In the genomic region with DNA sequence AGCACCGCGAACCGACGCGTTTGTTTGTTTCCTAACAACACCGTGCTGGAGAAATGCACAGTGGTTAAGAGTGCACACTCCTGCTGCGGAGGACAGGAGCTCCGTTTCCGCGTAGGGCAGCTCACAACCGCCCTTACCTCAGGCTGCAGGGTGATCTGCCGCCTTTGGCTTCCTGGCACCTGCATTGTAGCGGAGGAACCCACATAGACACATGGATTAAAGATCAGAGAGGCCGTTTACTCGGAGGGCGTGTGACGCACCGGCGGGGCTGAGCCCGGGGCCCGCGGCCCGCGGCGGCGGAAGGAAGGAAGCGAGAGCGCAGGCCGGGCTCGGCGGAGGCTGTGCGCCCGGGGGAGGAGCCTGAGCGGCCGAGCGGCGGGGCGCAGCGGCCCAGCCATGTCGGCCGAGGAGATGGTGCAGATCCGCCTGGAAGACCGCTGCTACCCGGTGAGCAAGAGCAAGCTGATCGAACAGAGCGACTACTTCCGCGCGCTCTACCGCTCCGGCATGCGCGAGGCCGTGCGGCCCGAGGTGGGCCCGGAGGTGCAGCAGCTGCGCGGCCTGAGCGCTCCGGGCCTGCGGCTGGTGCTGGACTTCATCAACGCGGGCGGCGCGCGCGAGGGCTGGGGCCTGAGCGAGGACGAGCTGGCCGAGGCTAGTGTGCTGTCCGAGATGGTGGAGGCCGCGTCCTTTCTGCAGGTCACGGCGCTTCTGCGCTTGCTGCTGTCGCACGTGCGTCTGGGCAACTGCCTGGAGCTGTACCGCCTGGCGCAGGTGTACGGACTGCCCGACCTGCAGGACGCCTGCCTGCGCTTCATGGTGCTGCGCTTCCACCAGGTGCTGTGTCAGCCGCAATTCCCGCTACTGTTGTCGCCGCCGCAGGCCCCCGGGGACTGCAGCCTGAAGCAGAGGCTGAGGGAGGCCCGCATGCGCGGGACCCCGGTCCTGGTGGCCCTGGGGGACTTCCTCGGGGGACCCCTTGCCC, we compare ENCODE assay signal across 8 mouse cellular contexts. TPM values are rescaled to one million over a fixed set of nuclear protein-coding genes. Genes with fewer than 3 reads are reported as not detected.
DNase-seq lines count a peak whose midpoint lies in the region; ATAC-seq and TF ChIP-seq lines count a peak whose summit lies in the region.

Gene Klhl42 (plus strand): TSS at position 244 of the 985 bp plus-strand sequence.

- peaks cover 28% of the 10 kb centered on the region for H3K27me3 ChIP-seq in forebrain, embryonic 10.5 days (ENCODE audit: poor library complexity, severe bottlenecking)
- H3K27me3 ChIP-seq in heart, embryonic 14.5 days (ENCODE audit: control insufficient read depth, insufficient read depth, low read length): no peaks in the 10 kb centered on the region
- peaks cover 22% of the 10 kb centered on the region for H3K27me3 ChIP-seq in liver, embryonic 12.5 days (replicated peaks)
- no peaks in the 10 kb centered on the region for H3K27me3 ChIP-seq in stomach, embryonic 14.5 days (ENCODE audit: control insufficient read depth, insufficient read depth, low read length)

- peak within 1 kb of the TSS; percentile 88 for H3K9ac ChIP-seq in heart, embryonic 14.5 days (ENCODE audit: low read length)
- H3K9ac ChIP-seq in liver, embryonic 12.5 days: peak within 1 kb of the TSS; percentile 77
- H3K9ac ChIP-seq in stomach, embryonic 14.5 days (replicated peaks; ENCODE audit: low read depth, low read length): peak within 1 kb of the TSS; percentile 87

- peaks cover 18% of the 10 kb centered on the region for H3K4me1 ChIP-seq in bone marrow macrophage, adult 2 months (ENCODE audit: control insufficient read depth, insufficient read depth, low read length)
- peaks cover 68% of the 10 kb centered on the region for H3K4me1 ChIP-seq in forebrain, embryonic 10.5 days
- peaks cover 11 to 21% of the 10 kb centered on the region in 2 experiments for H3K4me1 ChIP-seq in heart, embryonic 14.5 days (ENCODE audit: control insufficient read depth in 2 of 2, insufficient read depth in 2 of 2, low read length in 2 of 2)
- H3K4me1 ChIP-seq in liver, embryonic 12.5 days: peaks cover 36% of the 10 kb centered on the region
- H3K4me1 ChIP-seq in stomach, embryonic 14.5 days (ENCODE audit: control insufficient read depth, insufficient read depth, low read length): peaks cover 23% of the 10 kb centered on the region

- H3K9me3 ChIP-seq in forebrain, embryonic 10.5 days: no peaks in the 10 kb centered on the region
- H3K9me3 ChIP-seq in heart, embryonic 14.5 days (ENCODE audit: control insufficient read depth, low read length): no peaks in the 10 kb centered on the region
- H3K9me3 ChIP-seq in liver, embryonic 12.5 days (replicated peaks): no peaks in the 10 kb centered on the region
- no peaks in the 10 kb centered on the region for H3K9me3 ChIP-seq in stomach, embryonic 14.5 days (ENCODE audit: control insufficient read depth, low read depth, low read length)

- under 1% methylated on average over 99 of the region's 99 CpGs for whole genome bisulfite sequencing in forebrain, embryonic 10.5 days
- under 1% methylated on average over 93 of the region's 99 CpGs for WGBS in heart, embryonic 14.5 days
- WGBS in liver, embryonic 12.5 days (ENCODE audit: insufficient replicate concordance): under 1% methylated on average over 99 of the region's 99 CpGs
- under 1% methylated on average over 89 of the region's 99 CpGs for WGBS in stomach, embryonic 14.5 days

- H3K27ac ChIP-seq in bone marrow macrophage, adult 2 months (ENCODE audit: insufficient read depth, low read depth, low read length): peak within 1 kb of the TSS; percentile 66
- peak within 1 kb of the TSS; percentile 94 for H3K27ac ChIP-seq in forebrain, embryonic 10.5 days
- H3K27ac ChIP-seq in heart, embryonic 14.5 days (replicated peaks in 1 of 2; ENCODE audit: control insufficient read depth in 1 of 2, insufficient read depth in 1 of 2, low read depth in 2 of 2, low read length in 2 of 2): peak within 1 kb of the TSS; percentile 62 to 82
- peak within 1 kb of the TSS; percentile 73 for H3K27ac ChIP-seq in liver, embryonic 12.5 days
- peak within 1 kb of the TSS; percentile 87 for H3K27ac ChIP-seq in stomach, embryonic 14.5 days (ENCODE audit: low read length)

- H3K4me2 ChIP-seq in heart, embryonic 14.5 days (ENCODE audit: low read length): peak within 1 kb of the TSS; percentile 96
- peak within 1 kb of the TSS; percentile 86 for H3K4me2 ChIP-seq in liver, embryonic 12.5 days
- H3K4me2 ChIP-seq in stomach, embryonic 14.5 days (replicated peaks; ENCODE audit: low read depth, low read length): peak within 1 kb of the TSS; percentile 97

- TF ChIP-seq POLR2A in bone marrow macrophage, adult 2 months (IDR thresholded peaks at IDR 0.05; ENCODE audit: borderline replicate concordance, low read depth, low read length): peak; percentile 83; the same call in 1 of the 2 replicates

- DNase-seq in CD4-positive helper T cell, adult 2 months (ENCODE audit: low read depth, low spot score): peak; percentile 90
- peak; percentile 70 for DNase-seq in forebrain, embryonic 10.5 days (ENCODE audit: extremely low spot score, low spot score)
- peak; percentile 87 for DNase-seq in kidney, postnatal 14 days
- peak; percentile 47 to 67 for DNase-seq in natural killer cell, adult 2 months (ENCODE audit: low spot score in 2 of 2)

- H3K4me3 ChIP-seq in bone marrow macrophage, adult 2 months (ENCODE audit: insufficient read depth, low read length): peak within 1 kb of the TSS; percentile 86
- H3K4me3 ChIP-seq in forebrain, embryonic 10.5 days: peak within 1 kb of the TSS; percentile 76
- H3K4me3 ChIP-seq in heart, embryonic 14.5 days (ENCODE audit: control insufficient read depth in 1 of 2, insufficient read depth in 1 of 2, low read depth in 1 of 2, low read length in 2 of 2): peak within 1 kb of the TSS; percentile 75 to 82
- peak within 1 kb of the TSS; percentile 77 for H3K4me3 ChIP-seq in liver, embryonic 12.5 days
- H3K4me3 ChIP-seq in stomach, embryonic 14.5 days (ENCODE audit: low read depth, low read length): peak within 1 kb of the TSS; percentile 75

- peak; percentile 85 for ATAC-seq in heart, embryonic 14.5 days (ENCODE audit: insufficient number of reproducible peaks, insufficient read depth, low FRiP score, low read depth)
- ATAC-seq in liver, embryonic 12.5 days: peak; percentile 85
- ATAC-seq in stomach, embryonic 14.5 days (ENCODE audit: insufficient number of reproducible peaks, insufficient read depth, low FRiP score, low read depth): peak; percentile 85

- no peak for TF ChIP-seq CTCF in bone marrow macrophage, adult 2 months (IDR thresholded peaks at IDR 0.05; ENCODE audit: low read depth, low read length)

- H3K36me3 ChIP-seq in forebrain, embryonic 10.5 days (replicated peaks): peaks cover 26% of the 10 kb centered on the region
- peaks cover 14% of the 10 kb centered on the region; the same call in 1 of the 2 replicates for H3K36me3 ChIP-seq in heart, embryonic 14.5 days (ENCODE audit: control insufficient read depth, insufficient read depth, low read length)
- H3K36me3 ChIP-seq in liver, embryonic 12.5 days: peaks cover 23% of the 10 kb centered on the region
- no peaks in the 10 kb centered on the region; the same call in 1 of the 2 replicates for H3K36me3 ChIP-seq in stomach, embryonic 14.5 days (ENCODE audit: control insufficient read depth, insufficient read depth, low read length)

RNA-seq across cellular contexts. Expression of gene Klhl42, which starts in this region (rescaled TPM):
- polyA plus RNA-seq in bone marrow macrophage, adult 2 months (2012; ENCODE audit: insufficient read depth, insufficient read length, missing spikeins): 5.1 and 6.4 TPM in 2 replicates
- polyA plus RNA-seq in forebrain, embryonic 10.5 days (2016; fragmentation: Nextera tagmentation; extraction: Ambion mirVana): 4.7 and 5.1 TPM in 2 replicates
- polyA plus RNA-seq in heart, embryonic 14.5 days (2014; fragmentation: Nextera tagmentation; extraction: Ambion mirVana): 6.3 and 6.7 TPM in 2 replicates
- polyA plus RNA-seq in liver, embryonic 12.5 days (2016; fragmentation: Nextera tagmentation; extraction: Ambion mirVana): 3.6 and 4.1 TPM in 2 replicates
- polyA plus RNA-seq in stomach, embryonic 14.5 days (2014; fragmentation: Nextera tagmentation; extraction: Ambion mirVana): 11.1 and 13.2 TPM in 2 replicates

Comparison
In these comparisons a context has a peak if more than half of its experiments do, and no peak if none do; other contexts are left out.
1. Peak in every context shown above with its lines: DNase-seq, ATAC-seq, H3K4me3 ChIP-seq and H3K27ac ChIP-seq.